Comparison of ENCODE assay signal across 8 mouse cellular contexts in genomic region chr1:87852892-87853600, GRCm38 (mm10). TPM values are rescaled to one million over a fixed set of nuclear protein-coding genes. Genes with fewer than 3 reads are reported as not detected.
DNase-seq lines count a peak whose midpoint lies in the region; ATAC-seq and TF ChIP-seq lines count a peak whose summit lies in the region.

Dgkd (plus strand) TSS chr1:87853287.

- peak; percentile 68 for DNase-seq in ES-CJ7 (ENCODE audit: low read depth, low spot score)
- DNase-seq in c-Kit-negative CD71-positive TER-119-positive erythroid progenitor cells, embryonic 14.5 days (ENCODE audit: low read depth, low spot score): peak; percentile 74
- peak; percentile 91 for DNase-seq in kidney, postnatal 14 days
- DNase-seq in stomach, postnatal 0 days (ENCODE audit: low spot score): peak; percentile 86

- H3K9me3 ChIP-seq in heart, embryonic 15.5 days (replicated peaks): no peaks in the 10 kb centered on the region
- H3K9me3 ChIP-seq in liver, embryonic 16.5 days (replicated peaks; ENCODE audit: control insufficient read depth, low read length): no peaks in the 10 kb centered on the region
- H3K9me3 ChIP-seq in neural tube, embryonic 12.5 days: no peaks in the 10 kb centered on the region
- H3K9me3 ChIP-seq in stomach, postnatal 0 days (ENCODE audit: control insufficient read depth, low read length): no peaks in the 10 kb centered on the region

- H3K4me3 ChIP-seq in heart, embryonic 15.5 days: peak within 1 kb of the TSS; percentile 91
- H3K4me3 ChIP-seq in liver, embryonic 16.5 days (ENCODE audit: low read depth, low read length): peak within 1 kb of the TSS; percentile 86
- H3K4me3 ChIP-seq in neural tube, embryonic 12.5 days: peak within 1 kb of the TSS; percentile 97
- peak within 1 kb of the TSS; percentile 98 for H3K4me3 ChIP-seq in stomach, postnatal 0 days (ENCODE audit: low read depth, low read length)

- WGBS in heart, embryonic 15.5 days: 1% methylated on average over 47 of the region's 74 CpGs
- WGBS in liver, embryonic 16.5 days (ENCODE audit: insufficient replicate concordance): under 1% methylated on average over 70 of the region's 74 CpGs
- 1% methylated on average over 73 of the region's 74 CpGs for WGBS in neural tube, embryonic 12.5 days
- WGBS in stomach, postnatal 0 days: 1% methylated on average over 47 of the region's 74 CpGs

- peak within 1 kb of the TSS; percentile 79 for H3K27ac ChIP-seq in heart, embryonic 15.5 days
- peak within 1 kb of the TSS; percentile 55 for H3K27ac ChIP-seq in liver, embryonic 16.5 days (ENCODE audit: low read length)
- H3K27ac ChIP-seq in neural tube, embryonic 12.5 days: peak within 1 kb of the TSS; percentile 72
- H3K27ac ChIP-seq in stomach, postnatal 0 days (replicated peaks): peak within 1 kb of the TSS; percentile 82

- ATAC-seq in erythroid progenitor cell, adult 5-6 weeks (replicated peaks; ENCODE audit: low FRiP score, poor library complexity, severe bottlenecking): peak; percentile 79
- peak; percentile 96 for ATAC-seq in heart, embryonic 15.5 days (replicated peaks; ENCODE audit: insufficient number of reproducible peaks, insufficient read depth, low FRiP score, low read depth)
- ATAC-seq in liver, embryonic 16.5 days (ENCODE audit: low read depth): peak; percentile 94
- peak; percentile 97 for ATAC-seq in neural tube, embryonic 12.5 days (ENCODE audit: low FRiP score, low read depth)
- peak; percentile 94 for ATAC-seq in stomach, postnatal 0 days (ENCODE audit: low FRiP score, low TSS enrichment)

- H3K36me3 ChIP-seq in heart, embryonic 15.5 days: no peaks in the 10 kb centered on the region
- no peaks in the 10 kb centered on the region for H3K36me3 ChIP-seq in liver, embryonic 16.5 days (ENCODE audit: control insufficient read depth, insufficient read depth)
- no peaks in the 10 kb centered on the region for H3K36me3 ChIP-seq in neural tube, embryonic 12.5 days
- no peaks in the 10 kb centered on the region for H3K36me3 ChIP-seq in stomach, postnatal 0 days (ENCODE audit: control insufficient read depth, insufficient read depth, low read length)

- H3K4me1 ChIP-seq in heart, embryonic 15.5 days (replicated peaks): peaks cover 41% of the 10 kb centered on the region
- peaks cover 30% of the 10 kb centered on the region for H3K4me1 ChIP-seq in liver, embryonic 16.5 days (ENCODE audit: control insufficient read depth, low read depth, low read length)
- peaks cover 20% of the 10 kb centered on the region for H3K4me1 ChIP-seq in neural tube, embryonic 12.5 days
- peaks cover 3% of the 10 kb centered on the region; the same call in 1 of the 2 replicates for H3K4me1 ChIP-seq in stomach, postnatal 0 days (replicated peaks; ENCODE audit: control insufficient read depth, insufficient read depth)

- TF ChIP-seq EP300 in stomach, postnatal 0 days (optimal IDR thresholded peaks at IDR 0.05): no peak

- H3K4me2 ChIP-seq in heart, embryonic 15.5 days: peak within 1 kb of the TSS; percentile 73
- H3K4me2 ChIP-seq in liver, embryonic 16.5 days (ENCODE audit: low read depth, low read length): peak within 1 kb of the TSS; percentile 94
- peak within 1 kb of the TSS; percentile 93 for H3K4me2 ChIP-seq in neural tube, embryonic 12.5 days (replicated peaks)
- H3K4me2 ChIP-seq in stomach, postnatal 0 days (replicated peaks; ENCODE audit: low read depth): peak within 1 kb of the TSS; percentile 86

- H3K9ac ChIP-seq in heart, embryonic 15.5 days: peak within 1 kb of the TSS; percentile 95
- peak within 1 kb of the TSS; percentile 86 for H3K9ac ChIP-seq in liver, embryonic 16.5 days (ENCODE audit: low read depth, low read length)
- H3K9ac ChIP-seq in neural tube, embryonic 12.5 days: peak within 1 kb of the TSS; percentile 98
- peak within 1 kb of the TSS; percentile 92 for H3K9ac ChIP-seq in stomach, postnatal 0 days (ENCODE audit: low read length)

- H3K27me3 ChIP-seq in heart, embryonic 15.5 days: no peaks in the 10 kb centered on the region
- no peaks in the 10 kb centered on the region for H3K27me3 ChIP-seq in liver, embryonic 16.5 days (ENCODE audit: control insufficient read depth, insufficient read depth, low read depth, low read length)
- no peaks in the 10 kb centered on the region for H3K27me3 ChIP-seq in neural tube, embryonic 12.5 days (replicated peaks)
- H3K27me3 ChIP-seq in stomach, postnatal 0 days (ENCODE audit: control insufficient read depth, insufficient read depth, low read length): no peaks in the 10 kb centered on the region

- TF ChIP-seq CTCF in stomach, postnatal 0 days (IDR thresholded peaks at IDR 0.05; ENCODE audit: low read depth): no peak

RNA-seq across cellular contexts. Expression of gene Dgkd, which starts in this region (rescaled TPM):
- 23.1 and 29.3 TPM in 2 replicates for total RNA-seq in erythroid progenitor cell, adult 5-6 weeks (2015; ENCODE audit: low replicate concordance)
- 19.3 and 24.0 TPM in 2 replicates for total RNA-seq in erythroid progenitor cell, adult 5-6 weeks (2017; ENCODE audit: low replicate concordance)
- 19.7 and 24.7 TPM in 2 replicates for polyA plus RNA-seq in heart, embryonic 15.5 days (2015; fragmentation: Nextera tagmentation; extraction: Ambion mirVana)
- polyA plus RNA-seq in liver, embryonic 16.5 days (2015; fragmentation: Nextera tagmentation; extraction: Ambion mirVana): 9.8 and 11.9 TPM in 2 replicates
- 36.4 and 36.6 TPM in 2 replicates for polyA plus RNA-seq in neural tube, embryonic 12.5 days (2016; fragmentation: Nextera tagmentation; extraction: Ambion mirVana)
- 8.7 and 9.5 TPM in 2 replicates for polyA plus RNA-seq in stomach, postnatal 0 days (2015; fragmentation: Nextera tagmentation; extraction: Ambion mirVana)

Comparison
In these comparisons a context has a peak if more than half of its experiments do, and no peak if none do; other contexts are left out.
1. Peak in every context shown above with its lines: DNase-seq, ATAC-seq, H3K4me3 ChIP-seq and H3K27ac ChIP-seq.